Mouse (Mus musculus): ENCODE results near the gene Slc25a22. TPM values are rescaled to one million over a fixed set of nuclear protein-coding genes. Genes with fewer than 3 reads are reported as not detected.

The Slc25a22 gene
- 82.6 and 134 TPM in 2 replicates for polyA plus RNA-seq (2021; fragmentation: Nextera tagmentation)
- long read RNA-seq, experiment 1, full-length matches to known transcripts = 360 of 492 reads
- long read RNA-seq, experiment 1, partial matches to known transcripts = 51 of 492 reads
- long read RNA-seq, experiment 1, other reads (novel, unspliced or antisense) = 81 of 492 reads
- long read RNA-seq, experiment 2, full-length matches to known transcripts = 35 of 45 reads
- long read RNA-seq, experiment 2, partial matches to known transcripts = 6 of 45 reads
- long read RNA-seq, experiment 2, other reads (novel, unspliced or antisense) = 4 of 45 reads

GRCm38 (mm10) chr7:141437178-141438120, at the start of gene Slc25a22:
Gene Slc25a22 (minus strand): TSS chr7:141437892.

GRCm38 (mm10) chr7:141475011-141475804, 37.5 kb upstream of the Slc25a22 start, which contains the start of the genes Polr2l and Tspan4:
Gene Polr2l (minus strand): TSS chr7:141475132.
Gene Tspan4 (plus strand): TSS chr7:141475240.

GRCm38 (mm10) chr7:141467230-141468030, 29.7 kb upstream of the Slc25a22 start, which contains the start of gene Cd151:
Gene Cd151 (plus strand): TSS chr7:141467392.

GRCm38 (mm10) chr7:141460391-141461113, 22.9 kb upstream of the Slc25a22 start, which contains the start of gene Cracr2b:
Gene Cracr2b (plus strand): TSS chr7:141461094.

GRCm38 (mm10) chr7:141454967-141455551, 17.4 kb upstream of the Slc25a22 start, which contains the start of gene Pnpla2:
Gene Pnpla2 (plus strand): TSS chr7:141455198.

GRCm38 (mm10) chr7:141447110-141447991, 9.7 kb upstream of the Slc25a22 start, which contains the start of gene Rplp2:
Gene Rplp2 (plus strand): TSS chr7:141447370.

GRCm38 (mm10) chr7:141443828-141444237, 6.1 kb upstream of the Slc25a22 start, which contains the start of gene Pidd1:
Gene Pidd1 (minus strand): TSS chr7:141444025.

GRCm38 (mm10) chr7:141429310-141429709, 8.4 kb downstream of the Slc25a22 start, which contains the start of gene Cend1:
Gene Cend1 (minus strand): TSS chr7:141429491.

GRCm38 (mm10) chr7:141413809-141414584, 23.7 kb downstream of the Slc25a22 start, which contains the start of gene Gatd1:
Gene Gatd1 (minus strand): TSS chr7:141414136.

GRCm38 (mm10) chr7:141391625-141392551, 45.8 kb downstream of the Slc25a22 start, which contains the start of gene Taldo1:
Gene Taldo1 (plus strand): TSS chr7:141392199.

Other genes with a start within 250 kb of the Slc25a22 start
- 68.2 and 284 TPM in 2 replicates for gene Hras, start 243.9 kb downstream of the Slc25a22 start, polyA plus RNA-seq (2021; fragmentation: Nextera tagmentation)
- gene Lrrc56, start 243.7 kb downstream of the Slc25a22 start, polyA plus RNA-seq (2021; fragmentation: Nextera tagmentation) = 3.4 and 3.9 TPM in 2 replicates
- gene Lmntd2, start 223.8 kb downstream of the Slc25a22 start, polyA plus RNA-seq (2021; fragmentation: Nextera tagmentation) = not detected in 2 replicates
- 1.9 and 2.6 TPM in 2 replicates for gene Rassf7, start 222.0 kb downstream of the Slc25a22 start, polyA plus RNA-seq (2021; fragmentation: Nextera tagmentation)
- gene Phrf1, start 209.1 kb downstream of the Slc25a22 start, polyA plus RNA-seq (2021; fragmentation: Nextera tagmentation) = 17.9 and 20.5 TPM in 2 replicates
- gene Irf7, start 171.4 kb downstream of the Slc25a22 start, polyA plus RNA-seq (2021; fragmentation: Nextera tagmentation) = 2.1 and 4.0 TPM in 2 replicates
- not detected in 2 replicates for gene Cdhr5, start 161.1 kb downstream of the Slc25a22 start, polyA plus RNA-seq (2021; fragmentation: Nextera tagmentation)
- 0.45 and 0.78 TPM in 2 replicates for gene Sct, start 158.8 kb downstream of the Slc25a22 start, polyA plus RNA-seq (2021; fragmentation: Nextera tagmentation)
- 0.55 and 0.61 TPM in 2 replicates for gene Drd4, start 145.9 kb downstream of the Slc25a22 start, polyA plus RNA-seq (2021; fragmentation: Nextera tagmentation)
- gene Deaf1, start 110.2 kb downstream of the Slc25a22 start, polyA plus RNA-seq (2021; fragmentation: Nextera tagmentation) = 54.9 and 58.5 TPM in 2 replicates
- 33.0 and 33.7 TPM in 2 replicates for gene Tmem80, start 110.2 kb downstream of the Slc25a22 start, polyA plus RNA-seq (2021; fragmentation: Nextera tagmentation)
- 3.2 and 5.2 TPM in 2 replicates for gene Eps8l2, start 99.0 kb downstream of the Slc25a22 start, polyA plus RNA-seq (2021; fragmentation: Nextera tagmentation)
- 241 and 260 TPM in 2 replicates for gene Taldo1, start 45.7 kb downstream of the Slc25a22 start, polyA plus RNA-seq (2021; fragmentation: Nextera tagmentation)
- 38.8 and 54.8 TPM in 2 replicates for gene Gatd1, start 23.8 kb downstream of the Slc25a22 start, polyA plus RNA-seq (2021; fragmentation: Nextera tagmentation)
- 211 and 240 TPM in 2 replicates for gene Cend1, start 8.4 kb downstream of the Slc25a22 start, polyA plus RNA-seq (2021; fragmentation: Nextera tagmentation)
- gene Pidd1, start 6.1 kb upstream of the Slc25a22 start, polyA plus RNA-seq (2021; fragmentation: Nextera tagmentation) = 0.28 and 0.41 TPM in 2 replicates
- 2,138 and 2,186 TPM in 2 replicates for gene Rplp2, start 9.5 kb upstream of the Slc25a22 start, polyA plus RNA-seq (2021; fragmentation: Nextera tagmentation)
- gene Pnpla2, start 17.3 kb upstream of the Slc25a22 start, polyA plus RNA-seq (2021; fragmentation: Nextera tagmentation) = 14.2 and 16.1 TPM in 2 replicates
- 3.8 and 5.6 TPM in 2 replicates for gene Cracr2b, start 23.2 kb upstream of the Slc25a22 start, polyA plus RNA-seq (2021; fragmentation: Nextera tagmentation)
- gene Cd151, start 29.5 kb upstream of the Slc25a22 start, polyA plus RNA-seq (2021; fragmentation: Nextera tagmentation) = 19.9 and 43.0 TPM in 2 replicates
- 81.1 and 93.5 TPM in 2 replicates for gene Polr2l, start 37.2 kb upstream of the Slc25a22 start, polyA plus RNA-seq (2021; fragmentation: Nextera tagmentation)
- 24.3 and 26.7 TPM in 2 replicates for gene Tspan4, start 37.3 kb upstream of the Slc25a22 start, polyA plus RNA-seq (2021; fragmentation: Nextera tagmentation)
- 50.6 and 67.4 TPM in 2 replicates for gene Chid1, start 102.0 kb upstream of the Slc25a22 start, polyA plus RNA-seq (2021; fragmentation: Nextera tagmentation)
- 81.2 and 127 TPM in 2 replicates for gene Ap2a2, start 124.3 kb upstream of the Slc25a22 start, polyA plus RNA-seq (2021; fragmentation: Nextera tagmentation)
- gene Muc6, start 217.4 kb upstream of the Slc25a22 start, polyA plus RNA-seq (2021; fragmentation: Nextera tagmentation) = not detected in 2 replicates

Data from left cerebral cortex, adult 6 months (tissue).